Mouse (Mus musculus): ENCODE data around the gene Lrrc17.

DNA sequence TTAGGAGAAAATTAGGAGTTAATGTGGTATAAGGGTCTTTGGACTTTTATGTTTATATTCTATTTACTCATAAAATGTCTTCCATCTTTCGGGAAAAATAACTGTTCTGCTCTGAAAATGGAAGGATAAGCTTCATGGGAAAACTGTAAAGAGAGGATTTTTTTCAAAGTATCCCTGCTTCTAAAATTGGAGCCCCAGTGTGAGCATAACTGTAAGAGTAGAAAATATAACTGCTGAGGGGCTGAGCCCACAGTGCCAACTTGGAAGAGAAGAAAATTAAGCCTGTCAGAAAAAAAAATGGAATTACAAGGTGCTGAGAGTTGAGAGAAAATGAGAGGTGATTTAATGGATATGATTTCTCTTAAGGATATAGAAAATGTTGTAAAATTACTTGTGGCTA lies 11.4 kb downstream of the Lrrc17 start:
- no peak for TF ChIP-seq CTCF (IDR thresholded peaks at IDR 0.05; ENCODE audit: insufficient read depth, low read depth, low read length)
- TF ChIP-seq POLR2A (IDR thresholded peaks at IDR 0.05; ENCODE audit: insufficient read depth, low read depth, low read length): no peak
